Mouse (Mus musculus): ENCODE results near the gene Olfr1386. TPM values are rescaled to one million over a fixed set of nuclear protein-coding genes. Genes with fewer than 3 reads are reported as not detected.
"Not testable (repeated sequence)": the region's sequence is repeated elsewhere in the genome, so short reads cannot be mapped to it uniquely, and the experiment has no call there.

The Olfr1386 gene
- total and polyA plus RNA-seq, 3 experiments, result not detected

DNA sequence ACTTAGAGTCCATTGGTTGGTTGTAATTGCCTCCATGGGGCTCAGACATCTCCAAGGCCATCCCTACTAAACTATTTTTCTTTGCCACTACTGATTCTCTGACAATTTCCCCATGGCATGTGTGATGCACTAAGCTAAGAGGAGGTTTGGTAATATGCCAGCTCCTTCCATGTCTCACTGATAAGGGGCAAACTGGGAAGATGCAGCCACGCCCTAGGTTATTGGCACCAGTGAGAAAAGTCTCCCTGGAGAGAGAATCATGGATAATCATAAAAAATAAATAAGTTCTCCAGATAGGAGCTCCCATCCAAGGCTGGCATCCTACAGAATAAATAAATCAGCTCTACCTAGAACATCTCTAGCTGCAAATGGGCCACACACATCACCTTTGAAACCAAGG lies 9.8 kb upstream of the Olfr1386 start, which contains the start of gene Olfr1387:
TSS of gene Olfr1387 (plus strand) at position 301 of the 400 bp plus-strand sequence.
- Histone ChIP-seq H3K9me3 (replicated peaks; ENCODE audit: insufficient read depth, low read length) (no peaks in the 10 kb centered on the region), H3K4me1 (ENCODE audit: control insufficient read depth in 1 of 2, insufficient read depth in 2 of 2, low read length in 2 of 2) (no peaks in the 10 kb centered on the region), H3K36me3 (ENCODE audit: control insufficient read depth in 1 of 2, insufficient read depth in 2 of 2, low read length in 2 of 2) (no peaks in the 10 kb centered on the region), H3K4me3 (ENCODE audit: control insufficient read depth in 1 of 2, insufficient read depth in 1 of 2, low read depth in 2 of 2, low read length in 2 of 2) (no peak within 1 kb of the TSS), H3K27ac (ENCODE audit: control insufficient read depth, low read depth, low read length) (no peak within 1 kb of the TSS), H3K79me2 (ENCODE audit: control insufficient read depth, insufficient read depth, low read length, poor library complexity) (no peaks in the 10 kb centered on the region), H3K9ac (ENCODE audit: control insufficient read depth, low read depth, low read length, poor library complexity, severe bottlenecking) (no peak within 1 kb of the TSS), H3K27me3 (ENCODE audit: control insufficient read depth in 1 of 2, insufficient read depth in 2 of 2, low read length in 2 of 2) (no peaks in the 10 kb centered on the region)
- TF ChIP-seq KAT2A (conservative IDR thresholded peaks at IDR 0.05; ENCODE audit: low read depth, low read length), result no peak
- no peak for TF ChIP-seq MYB (IDR thresholded peaks at IDR 0.05; ENCODE audit: low read depth, low read length)
- TF ChIP-seq ETS1 (IDR thresholded peaks at IDR 0.05; ENCODE audit: low read depth, low read length), result no peak
- TF ChIP-seq UBTF (IDR thresholded peaks at IDR 0.05; ENCODE audit: borderline replicate concordance, insufficient read depth, low read depth, low read length), result no peak
- no peak for TF ChIP-seq SMC3 (IDR thresholded peaks at IDR 0.05; ENCODE audit: low read depth, low read length)
- no peak for TF ChIP-seq ZC3H11A (IDR thresholded peaks at IDR 0.05; ENCODE audit: low read depth, low read length)
- TF ChIP-seq RAD21 (IDR thresholded peaks at IDR 0.05; ENCODE audit: low read depth, low read length), result no peak
- no peak for TF ChIP-seq MAX (IDR thresholded peaks at IDR 0.05; ENCODE audit: low read length)
- DNase-seq (ENCODE audit: low read depth, low spot score), result no peak

GRCm38 (mm10) chr11:49485973-49486372 lies 21.1 kb downstream of the Olfr1386 start:
- H3K79me2 ChIP-seq (ENCODE audit: control insufficient read depth, insufficient read depth, low read length, poor library complexity), result no peaks in the 10 kb centered on the region
- H3K27me3 ChIP-seq (ENCODE audit: control insufficient read depth in 1 of 2, insufficient read depth in 2 of 2, low read length in 2 of 2), result peaks cover 0 to 2% of the 10 kb centered on the region in 2 experiments; a peak in 1 of 4 replicates
- no peak overlapping the region for H3K9ac ChIP-seq (ENCODE audit: control insufficient read depth, low read depth, low read length, poor library complexity, severe bottlenecking)
- no peak for TF ChIP-seq POLR2A (IDR thresholded peaks at IDR 0.05; ENCODE audit: control insufficient read depth in 1 of 2, insufficient read depth in 1 of 2, low read depth in 1 of 2, low read length in 2 of 2, poor library complexity in 1 of 2)
- no peak for TF ChIP-seq TCF12 (IDR thresholded peaks at IDR 0.05; ENCODE audit: low read depth, low read length)
- no peak overlapping the region for H3K4me3 ChIP-seq (ENCODE audit: control insufficient read depth in 1 of 2, insufficient read depth in 1 of 2, low read depth in 2 of 2, low read length in 2 of 2)
- no peak for DNase-seq (ENCODE audit: low read depth, low spot score)
- H3K9me3 ChIP-seq (replicated peaks; ENCODE audit: insufficient read depth, low read length), result no peaks in the 10 kb centered on the region
- no peaks in the 10 kb centered on the region for H3K4me1 ChIP-seq (ENCODE audit: control insufficient read depth in 1 of 2, insufficient read depth in 2 of 2, low read length in 2 of 2)
- no peak overlapping the region for H3K27ac ChIP-seq (ENCODE audit: control insufficient read depth, low read depth, low read length)
- H3K36me3 ChIP-seq (ENCODE audit: control insufficient read depth in 1 of 2, insufficient read depth in 2 of 2, low read length in 2 of 2), result no peaks in the 10 kb centered on the region

DNA sequence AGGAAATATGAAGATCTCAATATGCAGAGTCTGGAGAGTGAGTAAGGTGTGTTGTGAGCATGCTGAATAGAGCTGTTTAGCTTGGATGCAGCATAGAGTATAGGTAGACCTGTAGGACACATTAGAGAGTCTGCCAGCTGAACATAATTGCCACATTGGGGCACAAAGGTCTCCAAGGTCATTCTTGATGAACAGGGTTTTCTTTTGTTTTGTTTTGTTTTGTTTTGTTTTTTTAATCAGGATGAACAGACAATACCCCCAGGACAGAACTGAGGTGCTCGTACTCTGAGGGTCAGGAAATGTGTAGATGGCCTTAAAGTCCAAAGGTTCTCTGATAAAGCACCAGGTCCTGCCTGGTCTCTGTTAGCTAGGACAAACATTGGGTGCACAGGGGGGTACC lies 23.9 kb downstream of the Olfr1386 start, which contains the start of gene Olfr1385:
TSS of gene Olfr1385 (plus strand) at position 301 of the 400 bp plus-strand sequence.
- H3K36me3 ChIP-seq (ENCODE audit: control insufficient read depth in 1 of 2, insufficient read depth in 2 of 2, low read length in 2 of 2); H3K79me2 ChIP-seq (ENCODE audit: control insufficient read depth, insufficient read depth, low read length, poor library complexity); H3K9ac ChIP-seq (ENCODE audit: control insufficient read depth, low read depth, low read length, poor library complexity, severe bottlenecking); H3K4me3 ChIP-seq (ENCODE audit: control insufficient read depth in 1 of 2, insufficient read depth in 1 of 2, low read depth in 2 of 2, low read length in 2 of 2); H3K4me1 ChIP-seq (ENCODE audit: control insufficient read depth in 1 of 2, insufficient read depth in 2 of 2, low read length in 2 of 2); DNase-seq (ENCODE audit: low read depth, low spot score); H3K27me3 ChIP-seq (ENCODE audit: control insufficient read depth in 1 of 2, insufficient read depth in 2 of 2, low read length in 2 of 2); H3K27ac ChIP-seq (ENCODE audit: control insufficient read depth, low read depth, low read length); H3K9me3 ChIP-seq (replicated peaks; ENCODE audit: insufficient read depth, low read length): not testable (repeated sequence)
